Mouse (Mus musculus) monocyte, adult 59 days (primary cell): ENCODE results near the gene Olfr555. TPM values are rescaled to one million over a fixed set of nuclear protein-coding genes. Genes with fewer than 3 reads are reported as not detected.

Experiments used
- total RNA-seq, 2 experiments: library from RNA; stranded (reverse); gene quantifications; one replicate each; pipeline ENCODE4 v1.2.4; 2023

Olfr555 gene
- total RNA-seq = not detected

DNA sequence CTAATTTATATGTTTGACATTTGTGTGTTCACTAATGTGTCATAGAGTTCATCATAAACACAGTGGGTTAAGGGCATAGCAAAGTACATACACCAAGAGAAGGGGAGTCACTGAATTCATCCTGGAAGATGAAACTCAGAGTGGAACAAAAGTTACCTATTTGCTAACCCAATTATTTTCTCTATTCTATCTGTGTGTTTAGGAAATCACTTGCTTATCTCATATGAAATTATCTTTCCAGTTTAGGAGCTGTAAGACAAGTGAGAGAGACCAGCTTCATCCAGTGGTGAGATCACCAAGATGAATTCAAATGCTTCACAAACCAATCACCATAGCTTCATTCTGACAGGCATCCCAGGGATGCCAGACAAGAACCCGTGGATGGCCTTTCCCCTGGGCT lies at the start of gene Olfr555:
TSS of gene Olfr555 (plus strand) at position 301 of the 400 bp plus-strand sequence.

GRCm38 (mm10) chr7:102618118-102618517 lies 40.5 kb upstream of the Olfr555 start, which contains the start of gene Olfr553:
TSS of gene Olfr553 (minus strand) at chr7:102618218.

GRCm38 (mm10) chr7:102638132-102638531 lies 20.5 kb upstream of the Olfr555 start, which contains the start of gene Olfr554:
TSS of gene Olfr554 (plus strand) at chr7:102638432.

GRCm38 (mm10) chr7:102664599-102664998 lies 6.0 kb downstream of the Olfr555 start, which contains the start of gene Olfr556:
TSS of gene Olfr556 (plus strand) at chr7:102664899.

GRCm38 (mm10) chr7:102686944-102687501 lies 28.4 kb downstream of the Olfr555 start, which contains the start of gene Trim68:
TSS of gene Trim68 (minus strand) at chr7:102687327.

DNA sequence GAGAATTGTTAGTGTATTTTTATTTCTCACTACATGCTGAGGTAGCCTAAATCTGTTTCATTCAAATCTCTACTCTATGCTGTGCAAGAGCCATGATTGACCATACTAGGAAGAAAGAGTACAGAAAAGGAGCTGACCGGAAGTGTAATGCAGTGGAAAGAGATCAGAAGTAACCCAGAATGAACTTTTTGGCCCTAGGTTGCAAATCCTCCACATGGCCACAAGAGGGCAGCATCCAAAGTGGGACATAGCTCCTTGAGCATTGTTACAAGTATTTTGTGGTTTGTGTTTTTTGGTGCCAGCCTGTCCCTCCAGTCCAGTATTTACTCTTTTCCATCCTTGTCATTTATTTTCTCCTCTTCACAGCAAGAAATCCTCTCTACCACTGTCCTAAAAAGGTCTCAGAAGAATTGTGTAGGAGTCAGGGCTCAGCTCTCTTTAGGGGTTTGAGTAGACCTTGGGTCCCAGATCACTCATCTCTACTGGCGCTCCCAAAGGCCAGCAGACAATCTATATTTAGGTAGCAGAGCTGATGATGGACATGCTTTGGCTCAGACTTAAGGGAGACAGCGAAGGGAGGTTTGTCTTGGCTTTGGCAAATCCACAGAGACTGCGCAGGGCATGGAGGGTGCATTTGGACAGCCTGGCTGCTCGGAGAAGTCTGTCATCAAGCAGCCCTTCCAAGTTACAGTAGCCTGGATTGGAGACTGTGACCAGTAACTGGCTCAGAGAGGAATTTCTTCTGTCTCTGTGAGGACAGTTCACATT lies 36.9 kb downstream of the Olfr555 start, which contains the start of gene Olfr557:
TSS of gene Olfr557 (plus strand) at position 553 of the 768 bp plus-strand sequence.

DNA sequence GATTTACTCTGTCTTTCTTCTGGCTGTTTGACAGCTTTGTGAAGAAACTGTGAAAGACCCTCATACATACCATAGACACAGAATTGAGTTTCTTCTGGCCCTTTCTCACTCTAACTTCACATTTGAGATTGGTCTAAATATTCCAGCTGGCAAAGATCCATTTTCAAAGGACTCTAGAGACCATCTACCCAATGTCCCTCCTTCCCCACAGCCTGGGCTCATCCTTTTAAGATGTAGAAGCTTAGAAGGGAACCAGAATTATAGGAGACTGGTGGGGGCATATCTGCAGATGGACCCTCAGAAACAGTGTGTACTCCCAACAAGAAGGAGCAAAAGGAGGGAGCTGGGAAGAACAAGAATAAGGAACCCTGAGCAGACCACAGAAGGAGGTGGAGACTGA lies 43.3 kb downstream of the Olfr555 start, which contains the start of gene Olfr558:
TSS of gene Olfr558 (plus strand) at position 301 of the 400 bp plus-strand sequence.

Other genes starting within 250 kb of the Olfr555 start
- 10 to 100 TPM; 12.5 to 12.7 TPM for gene Rrm1, start 217.1 kb upstream of the Olfr555 start, total RNA-seq
- not detected for gene Olfr543, start 177.1 kb upstream of the Olfr555 start, total RNA-seq
- not detected for gene Olfr544, start 170.5 kb upstream of the Olfr555 start, total RNA-seq
- gene Olfr545, start 159.2 kb upstream of the Olfr555 start, total RNA-seq = not detected
- not detected for gene Olfr547, start 124.1 kb upstream of the Olfr555 start, total RNA-seq
- gene Olfr548-ps1, start 117.9 kb upstream of the Olfr555 start, total RNA-seq = not detected
- not detected for gene Olfr549, start 109.0 kb upstream of the Olfr555 start, total RNA-seq
- 10 to 100 TPM; 19.9 to 20.8 TPM for gene Trim21, start 93.3 kb upstream of the Olfr555 start, total RNA-seq
- gene Olfr550, start 87.4 kb upstream of the Olfr555 start, total RNA-seq = not detected
- not detected for gene Olfr551, start 66.9 kb upstream of the Olfr555 start, total RNA-seq
- not detected for gene Olfr552, start 61.1 kb upstream of the Olfr555 start, total RNA-seq
- gene Olfr553, start 40.6 kb upstream of the Olfr555 start, total RNA-seq = not detected
- not detected for gene Olfr554, start 20.4 kb upstream of the Olfr555 start, total RNA-seq
- gene Olfr556, start 6.1 kb downstream of the Olfr555 start, total RNA-seq = not detected
- 1 to 10 TPM; 3.9 to 5.2 TPM for gene Trim68, start 28.5 kb downstream of the Olfr555 start, total RNA-seq
- not detected for gene Olfr557, start 37.1 kb downstream of the Olfr555 start, total RNA-seq
- not detected for gene Olfr558, start 43.4 kb downstream of the Olfr555 start, total RNA-seq
- not detected for gene Olfr33, start 60.2 kb downstream of the Olfr555 start, total RNA-seq
- gene Olfr559, start 68.7 kb downstream of the Olfr555 start, total RNA-seq = not detected
- not detected for gene Olfr560, start 100.5 kb downstream of the Olfr555 start, total RNA-seq
- not detected for gene Olfr78, start 100.6 kb downstream of the Olfr555 start, total RNA-seq
- not detected for gene Olfr561, start 112.4 kb downstream of the Olfr555 start, total RNA-seq
- gene Olfr564, start 144.7 kb downstream of the Olfr555 start, total RNA-seq = not detected
- not detected for gene Olfr566, start 199.9 kb downstream of the Olfr555 start, total RNA-seq
- gene Olfr568, start 218.3 kb downstream of the Olfr555 start, total RNA-seq = not detected
- gene Olfr569, start 232.1 kb downstream of the Olfr555 start, total RNA-seq = not detected
- not detected for gene Olfr570, start 235.8 kb downstream of the Olfr555 start, total RNA-seq